Mouse (Mus musculus) limb, embryonic 14.5 days (tissue): ENCODE measurements around the gene Fam129a. TPM values are rescaled to one million over a fixed set of nuclear protein-coding genes. Genes with fewer than 3 reads are reported as not detected.

Experiments
- ATAC-seq: fragments of 200-750 bp; cut with Nextera tagmentation; 2 replicates; pipeline ENCODE4 v1.8.0; 2017; ENCODE audit warnings: low read depth, moderate number of reproducible peaks, moderate TSS enrichment; ENCODE audit not compliant: low FRiP score
- DNase-seq: peaks from one replicate; pipeline ENCODE4 v3.0.0-alpha.2; 2015; ENCODE audit warnings: low spot score
- H3K27ac ChIP-seq: fragments of 300-500 bp; sonication (generic); replicated peaks from 2 replicates; pipeline ENCODE4 v1.5.1; 2014; ENCODE audit warnings: low read depth, mild to moderate bottlenecking, low read length, moderate library complexity, mixed read lengths
- H3K27me3 ChIP-seq: fragments of 300-500 bp; sonication (generic); 2 replicates; pipeline ENCODE4 v1.6.1; 2014; ENCODE audit warnings: low read length, mixed read lengths; ENCODE audit not compliant: control insufficient read depth, insufficient read depth
- H3K36me3 ChIP-seq: fragments of 300-500 bp; sonication (generic); 2 replicates; pipeline ENCODE4 v1.6.1; 2014; ENCODE audit warnings: mild to moderate bottlenecking, low read length, moderate library complexity, mixed read lengths; ENCODE audit not compliant: control insufficient read depth, insufficient read depth
- H3K4me1 ChIP-seq: fragments of 300-500 bp; sonication (generic); 2 replicates; pipeline ENCODE4 v1.6.1; 2014; ENCODE audit warnings: antibody characterized with exemption, low read length, mixed read lengths; ENCODE audit not compliant: control insufficient read depth, insufficient read depth
- H3K4me2 ChIP-seq: fragments of 300-500 bp; sonication (generic); replicated peaks from 2 replicates; pipeline ENCODE4 v1.6.1; 2014; ENCODE audit warnings: low read depth, mild to moderate bottlenecking, low read length, moderate library complexity; ENCODE audit not compliant: severe bottlenecking
- H3K4me3 ChIP-seq: fragments of 300-500 bp; sonication (generic); replicated peaks from 2 replicates; pipeline ENCODE4 v1.5.1; 2014; ENCODE audit warnings: low read length
- H3K9ac ChIP-seq: fragments of 300-500 bp; sonication (generic); 2 replicates; pipeline ENCODE4 v1.6.1; 2014; ENCODE audit warnings: mild to moderate bottlenecking, low read depth, low read length, moderate library complexity; ENCODE audit not compliant: severe bottlenecking
- H3K9me3 ChIP-seq: fragments of 300-500 bp; sonication (generic); 2 replicates; pipeline ENCODE4 v1.6.1; 2016; ENCODE audit warnings: low read length; ENCODE audit not compliant: control insufficient read depth
- POLR2A ChIP-seq: fragments of 200-500 bp; IDR thresholded peaks from 2 replicates; pipeline ENCODE4 v1.8.0; 2012; ENCODE audit warnings: inconsistent platforms, mild to moderate bottlenecking, moderate library complexity, borderline replicate concordance; ENCODE audit not compliant: insufficient read depth, insufficient read length; ENCODE audit errors: extremely low read depth
- WGBS: fragments of 180-500 bp; shearing (Covaris S2); extraction: QIAGEN DNeasy Blood & Tissue Kit; methylation state at CpG from one replicate; pipeline ENCODE4 v1.1.7; 2014; 5-methylcytosine and 5-hydroxymethylcytosine counted together
- polyA plus RNA-seq, 2 experiments: library from polyadenylated mRNA; depleted of rRNA in 1 of 2; stranded (reverse) in 1 of 2; unstranded in 1 of 2; fragments of >200 nt; fragmentation: Nextera tagmentation in 1 of 2; extraction: Ambion mirVana in 1 of 2; gene quantifications; 2 replicates each; pipeline versions ENCODE4 v1.2.1 to v1.2.3; 2012 to 2014

Fam129a gene
- polyA plus RNA-seq, 2 experiments = 11.1 to 14.7 TPM

DNA sequence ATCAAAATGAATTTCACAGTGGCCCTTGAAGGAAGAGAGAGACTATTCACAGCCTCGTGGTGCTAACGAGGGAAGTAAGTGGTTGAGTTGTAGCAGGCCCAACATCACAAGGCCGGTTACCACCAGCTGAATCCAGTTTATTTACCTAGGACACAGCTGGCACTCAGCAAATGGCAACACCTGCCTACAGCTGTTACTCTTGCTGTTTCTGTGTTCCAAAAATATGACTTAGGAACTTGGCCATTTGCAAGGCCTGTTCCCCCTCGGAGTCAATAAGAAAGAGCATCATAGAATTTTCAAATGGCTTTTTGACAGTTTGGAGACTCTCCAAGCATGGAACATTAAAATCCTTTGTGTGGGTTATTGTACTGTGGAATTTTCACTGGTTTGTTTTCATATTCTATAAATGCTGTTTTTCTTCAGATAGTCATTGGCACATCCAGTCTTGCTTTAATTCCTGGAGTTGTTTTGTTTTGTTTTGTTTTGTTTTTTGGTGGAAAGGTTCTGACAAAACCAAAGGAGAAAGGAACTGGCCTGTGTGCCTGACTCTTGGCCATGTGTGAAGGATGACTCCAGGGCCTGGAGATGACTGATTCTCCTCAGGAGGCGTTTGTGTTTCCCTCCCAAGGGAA is 139.6 kb downstream of the Fam129a start:
- Histone ChIP-seq H3K9me3 (no peaks in the 10 kb centered on the region), H3K27me3 (no peaks in the 10 kb centered on the region), H3K4me3 (no peak overlapping the region), H3K9ac (no peak overlapping the region), H3K36me3 (no peaks in the 10 kb centered on the region), H3K4me2 (no peak overlapping the region), H3K4me1 (peaks cover 5% of the 10 kb centered on the region; the same call in 1 of the 2 replicates), H3K27ac (no peak overlapping the region)
- ATAC-seq (no peak), DNase-seq (peak; percentile 11)
- TF ChIP-seq POLR2A = no peak
- 42% methylated on average over 5 of the region's 5 CpGs for WGBS

DNA sequence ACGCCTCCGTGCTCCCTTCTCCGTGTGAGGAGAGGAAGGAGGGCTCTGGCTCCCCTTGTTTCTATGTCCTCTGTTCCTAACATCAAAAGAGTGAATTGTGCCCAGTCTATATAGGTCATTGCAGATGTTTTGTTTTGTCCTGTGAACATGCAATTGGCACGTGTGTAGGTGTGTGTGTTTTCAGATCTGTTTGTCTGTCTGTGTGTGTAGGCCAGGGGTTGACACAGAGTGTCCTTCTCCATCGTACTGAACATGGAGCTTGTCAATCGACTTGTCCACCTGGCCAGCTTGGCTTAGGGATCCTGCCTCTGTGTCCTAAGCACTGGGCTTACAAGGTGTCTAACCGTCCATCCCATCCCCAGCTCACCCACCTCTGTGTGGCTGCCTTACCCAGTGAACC is 140.1 kb downstream of the Fam129a start:
- Histone ChIP-seq H3K4me1 (peaks cover 5% of the 10 kb centered on the region; the same call in 1 of the 2 replicates), H3K9ac (no peak overlapping the region), H3K27me3 (no peaks in the 10 kb centered on the region), H3K27ac (no peak overlapping the region), H3K4me3 (no peak overlapping the region), H3K36me3 (no peaks in the 10 kb centered on the region), H3K4me2 (no peak overlapping the region), H3K9me3 (no peaks in the 10 kb centered on the region)
- ATAC-seq (no peak), DNase-seq (no peak)
- TF ChIP-seq POLR2A = no peak
- whole genome bisulfite sequencing = 76% methylated on average over 7 of the region's 7 CpGs

DNA sequence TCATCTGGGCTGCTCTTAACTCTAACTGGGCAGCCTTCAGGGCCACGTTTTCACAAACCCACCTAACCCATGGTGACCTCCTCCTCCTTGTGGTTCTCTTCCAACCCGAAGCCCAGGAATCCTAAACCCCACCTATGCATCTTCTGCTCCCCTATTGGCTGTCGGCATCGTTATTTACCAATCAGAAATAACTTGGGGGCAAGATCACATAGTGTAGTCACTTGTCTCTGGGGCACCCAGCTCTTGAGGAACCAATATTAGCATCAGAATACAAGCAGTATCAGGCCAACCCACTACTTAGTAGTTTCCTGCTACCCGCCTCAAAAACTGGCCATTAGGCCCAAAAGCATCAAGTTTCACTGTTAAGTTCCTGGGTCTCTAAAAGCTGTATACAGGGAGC is 141.7 kb downstream of the Fam129a start:
- H3K9me3 ChIP-seq = no peaks in the 10 kb centered on the region
- peaks cover 5% of the 10 kb centered on the region; the same call in 1 of the 2 replicates for H3K4me1 ChIP-seq
- H3K36me3 ChIP-seq = no peaks in the 10 kb centered on the region
- TF ChIP-seq POLR2A = no peak
- 32% methylated on average over 5 of the region's 5 CpGs for WGBS
- no peak overlapping the region for H3K4me3 ChIP-seq
- ATAC-seq = no peak
- H3K27me3 ChIP-seq = no peaks in the 10 kb centered on the region
- H3K4me2 ChIP-seq = no peak overlapping the region
- no peak overlapping the region for H3K9ac ChIP-seq
- no peak for DNase-seq
- no peak overlapping the region for H3K27ac ChIP-seq

DNA sequence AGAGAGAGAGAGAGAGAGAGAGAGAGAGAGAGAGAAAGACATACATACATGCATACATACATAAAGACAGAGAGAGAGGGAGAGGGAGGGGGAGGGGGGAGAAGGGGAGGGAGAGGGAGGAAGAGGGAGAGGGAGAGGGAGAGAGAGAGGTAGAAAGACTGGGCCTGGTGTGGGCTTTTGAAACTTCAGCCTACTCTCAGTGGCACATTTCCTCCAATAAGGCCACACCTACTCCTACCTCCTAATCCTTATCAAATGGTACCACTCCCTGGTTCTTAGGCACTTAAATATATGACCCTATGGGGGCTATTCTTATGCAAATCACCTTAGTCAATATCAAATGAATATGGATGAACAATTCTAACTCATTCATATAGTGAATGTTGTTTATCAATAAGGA is 142.6 kb downstream of the Fam129a start:
- Histone ChIP-seq H3K27me3 (no peaks in the 10 kb centered on the region), H3K36me3 (no peaks in the 10 kb centered on the region), H3K27ac (no peak overlapping the region), H3K4me3 (no peak overlapping the region), H3K9ac (no peak overlapping the region), H3K9me3 (no peaks in the 10 kb centered on the region), H3K4me2 (no peak overlapping the region), H3K4me1 (peaks cover 9% of the 10 kb centered on the region; the same call in 1 of the 2 replicates)
- ATAC-seq (no peak), DNase-seq (no peak)
- no peak for TF ChIP-seq POLR2A

DNA sequence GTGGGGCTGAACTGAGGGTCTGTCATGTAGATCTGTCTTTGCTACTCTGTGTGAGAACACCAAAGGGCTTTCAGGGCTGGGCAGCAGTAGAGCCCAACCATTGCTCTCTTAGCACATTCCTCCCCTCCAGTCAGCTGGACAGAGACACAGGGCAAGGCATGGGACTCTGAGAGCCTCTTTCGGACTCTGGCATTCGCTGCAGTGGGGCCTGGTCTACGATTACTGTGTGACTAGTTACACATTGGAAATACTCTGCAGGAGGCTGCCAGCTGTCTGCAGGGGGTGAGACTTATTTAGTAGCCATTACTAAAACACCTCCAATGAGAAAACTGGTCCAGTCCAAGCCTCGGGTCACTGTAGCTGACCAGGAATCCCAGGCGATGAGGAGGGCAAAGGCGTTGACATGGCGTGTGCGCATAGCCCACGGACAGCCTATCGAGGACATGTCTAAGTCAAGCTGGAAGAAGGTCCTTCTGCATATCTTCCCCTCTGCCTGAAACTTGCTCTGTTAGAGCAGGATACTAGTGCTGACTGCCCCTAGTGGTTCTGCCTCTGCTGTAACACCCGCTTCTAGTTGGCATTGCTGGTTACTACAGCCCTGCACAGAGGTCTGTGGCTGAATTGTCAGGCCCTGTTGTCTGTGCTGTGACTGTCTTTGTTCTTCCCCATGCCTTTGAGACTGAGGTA is 145.2 kb downstream of the Fam129a start:
- Histone ChIP-seq H3K27me3 (no peaks in the 10 kb centered on the region), H3K9me3 (no peaks in the 10 kb centered on the region), H3K4me3 (no peak overlapping the region), H3K27ac (no peak overlapping the region), H3K4me2 (no peak overlapping the region), H3K9ac (no peak overlapping the region), H3K36me3 (no peaks in the 10 kb centered on the region), H3K4me1 (0 out of 2 replicates have a peak, but pooled peaks cover 4% of the 10 kb centered on the region)
- TF ChIP-seq POLR2A = no peak
- no peak for DNase-seq
- WGBS = 77% methylated on average over 11 of the region's 11 CpGs
- no peak for ATAC-seq
